Mouse (Mus musculus) hindbrain, embryonic 11.5 days (tissue): ENCODE data around the gene Dscam. TPM values are rescaled to one million over a fixed set of nuclear protein-coding genes. Genes with fewer than 3 reads are reported as not detected.

Source experiments
- ATAC-seq: fragments of 200-750 bp; cut with Nextera tagmentation; 2 replicates; pipeline ENCODE4 v1.8.0; 2017; ENCODE audit warnings: mild to moderate bottlenecking, moderate TSS enrichment, moderate library complexity; ENCODE audit not compliant: low FRiP score
- DNase-seq: peaks from one replicate; pipeline ENCODE4 v3.0.0-alpha.2; 2015; ENCODE audit warnings: low spot score
- H3K27ac ChIP-seq: fragments of 300-500 bp; sonication (generic); 2 replicates; pipeline ENCODE4 v1.5.1; 2014; ENCODE audit warnings: mild to moderate bottlenecking, low read depth, low read length
- H3K27me3 ChIP-seq: fragments of 300-500 bp; sonication (generic); 2 replicates; pipeline ENCODE4 v1.6.1; 2014; ENCODE audit warnings: mild to moderate bottlenecking, low read length, moderate library complexity, mixed read lengths; ENCODE audit not compliant: control insufficient read depth, insufficient read depth
- H3K36me3 ChIP-seq: fragments of 300-500 bp; sonication (generic); 2 replicates; pipeline ENCODE4 v1.6.1; 2014; ENCODE audit warnings: mild to moderate bottlenecking, low read length, moderate library complexity, mixed read lengths; ENCODE audit not compliant: control insufficient read depth, insufficient read depth
- H3K4me1 ChIP-seq: fragments of 300-500 bp; sonication (generic); replicated peaks from 2 replicates; pipeline ENCODE4 v1.6.1; 2014; ENCODE audit warnings: low read length, mixed read lengths; ENCODE audit not compliant: control insufficient read depth, insufficient read depth
- H3K4me2 ChIP-seq: fragments of 300-500 bp; sonication (generic); replicated peaks from 2 replicates; pipeline ENCODE4 v1.6.1; 2014; ENCODE audit warnings: mild to moderate bottlenecking, low read depth, low read length
- H3K4me3 ChIP-seq: fragments of 300-500 bp; sonication (generic); 2 replicates; pipeline ENCODE4 v1.5.1; 2014; ENCODE audit warnings: low read depth, low read length
- H3K9ac ChIP-seq: fragments of 300-500 bp; sonication (generic); 2 replicates; pipeline ENCODE4 v1.6.1; 2014; ENCODE audit warnings: low read depth, low read length
- H3K9me3 ChIP-seq: fragments of 300-500 bp; sonication (generic); 2 replicates; pipeline ENCODE4 v1.6.1; 2016; ENCODE audit warnings: low read length; ENCODE audit not compliant: control insufficient read depth
- WGBS: fragments of 180-500 bp; shearing (Covaris S2); extraction: QIAGEN DNeasy Blood & Tissue Kit; methylation state at CpG from one replicate; pipeline ENCODE4 v1.1.7; 2014; 5-methylcytosine and 5-hydroxymethylcytosine counted together
- polyA plus RNA-seq: library from polyadenylated mRNA; unstranded; fragments of >200 nt; fragmentation: Nextera tagmentation; extraction: Ambion mirVana; gene quantifications from 2 replicates; pipeline ENCODE4 v1.2.1, GENCODE M21; 2014

The Dscam gene
- polyA plus RNA-seq, 1 experiment from 2014 or later: 2.0 TPM

DNA sequence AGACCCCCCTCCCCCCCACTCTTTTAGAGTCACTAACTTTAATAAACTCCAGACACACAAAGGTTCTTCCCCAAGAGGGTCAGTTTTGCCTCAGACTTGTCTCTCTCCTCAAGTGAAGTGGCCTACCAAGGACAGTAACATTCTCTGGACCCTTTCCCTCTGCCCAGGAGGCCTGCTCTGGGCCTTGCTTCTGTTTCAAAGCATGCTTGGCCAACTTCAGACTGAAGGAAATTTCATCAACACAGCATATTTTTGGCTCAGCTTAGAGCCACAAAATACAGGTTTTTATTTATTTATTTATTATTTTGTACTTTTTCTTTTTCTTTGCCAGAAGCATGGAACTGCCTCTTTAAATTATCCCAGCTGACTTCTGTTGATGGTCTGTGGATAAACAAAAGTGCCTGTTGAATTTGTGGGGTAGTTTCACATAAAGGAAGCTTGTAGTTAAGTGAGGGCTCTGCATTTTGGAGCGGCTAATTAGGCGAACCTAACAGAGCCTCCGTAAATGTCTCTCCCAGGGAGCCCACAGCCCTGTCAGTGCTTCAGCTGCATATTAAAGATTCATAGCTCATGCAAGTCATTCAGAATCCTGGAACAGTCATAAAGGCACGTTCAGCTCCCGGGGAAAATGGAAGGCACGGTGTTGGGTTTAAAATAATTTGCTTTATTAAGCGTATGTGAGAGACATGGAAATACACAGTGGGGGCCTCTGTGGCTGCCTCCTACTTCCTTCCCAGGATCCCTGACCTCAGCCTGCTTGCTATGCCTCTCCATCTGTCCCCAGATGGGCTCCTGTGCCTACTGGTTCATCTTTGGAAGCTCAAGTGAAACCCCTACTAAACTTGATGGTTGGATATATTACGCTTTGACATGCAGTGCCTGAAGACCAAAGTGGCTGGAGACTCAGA lies 606.9 kb downstream of the Dscam start:
- Histone ChIP-seq H3K36me3 (no peaks in the 10 kb centered on the region), H3K27ac (no peak overlapping the region), H3K4me2 (no peak overlapping the region), H3K4me1 (peaks cover 3% of the 10 kb centered on the region; the same call in 1 of the 2 replicates), H3K4me3 (no peak overlapping the region), H3K27me3 (no peaks in the 10 kb centered on the region), H3K9ac (no peak overlapping the region), H3K9me3 (no peaks in the 10 kb centered on the region)
- ATAC-seq (no peak), DNase-seq (no peak)
- 59% methylated on average over 8 of the region's 8 CpGs for WGBS

DNA sequence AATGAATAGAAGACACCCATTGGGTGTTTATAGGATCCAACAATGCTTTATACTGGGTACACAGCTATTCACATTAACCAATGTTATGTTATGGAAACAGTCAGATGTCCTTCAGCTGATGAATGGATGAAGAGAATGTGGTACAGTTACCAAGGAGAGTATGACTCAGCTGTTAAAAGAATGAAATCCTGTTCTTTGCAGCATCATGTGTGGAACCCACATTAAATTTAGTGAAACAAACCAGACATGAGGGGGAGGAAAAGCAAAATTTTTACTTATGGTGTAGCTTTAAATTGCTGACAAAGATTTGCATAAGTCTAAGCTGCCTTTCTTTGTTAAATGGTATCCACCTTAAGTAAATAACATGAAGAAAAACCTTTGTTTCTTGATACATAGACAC lies 610.8 kb downstream of the Dscam start:
- Histone ChIP-seq H3K4me2 (no peak overlapping the region), H3K9me3 (no peaks in the 10 kb centered on the region), H3K9ac (no peak overlapping the region), H3K27ac (no peak overlapping the region), H3K4me1 (peaks cover 3% of the 10 kb centered on the region; the same call in 1 of the 2 replicates), H3K27me3 (no peaks in the 10 kb centered on the region), H3K36me3 (no peaks in the 10 kb centered on the region), H3K4me3 (no peak overlapping the region)
- ATAC-seq (no peak), DNase-seq (no peak)

DNA sequence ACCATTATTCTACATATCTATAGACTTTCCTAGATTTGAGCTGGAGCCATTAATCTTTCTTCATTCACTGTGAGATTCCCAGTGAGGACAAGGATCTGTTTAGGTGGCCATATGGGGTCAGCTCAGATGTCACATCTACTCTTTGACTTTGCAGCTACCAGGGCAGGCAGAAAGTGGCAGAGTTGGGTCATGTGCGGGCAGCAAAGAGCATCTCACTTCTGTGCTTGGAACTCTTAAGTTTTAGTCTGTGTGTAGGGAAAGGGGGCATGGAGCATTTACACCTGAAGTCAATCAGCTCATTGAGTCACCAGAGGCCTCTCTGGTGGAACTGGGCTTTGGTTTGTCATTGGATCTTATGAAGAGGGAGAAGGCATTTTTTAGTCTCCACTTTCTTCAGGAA lies 612.2 kb downstream of the Dscam start:
- 85% methylated on average over 1 of the region's 1 CpGs for WGBS
- Histone ChIP-seq H3K4me1 (peaks cover 3% of the 10 kb centered on the region; the same call in 1 of the 2 replicates), H3K27ac (no peak overlapping the region), H3K36me3 (no peaks in the 10 kb centered on the region), H3K9ac (no peak overlapping the region), H3K4me2 (no peak overlapping the region), H3K4me3 (no peak overlapping the region), H3K9me3 (no peaks in the 10 kb centered on the region), H3K27me3 (no peaks in the 10 kb centered on the region)
- DNase-seq: no peak
- ATAC-seq: no peak

DNA sequence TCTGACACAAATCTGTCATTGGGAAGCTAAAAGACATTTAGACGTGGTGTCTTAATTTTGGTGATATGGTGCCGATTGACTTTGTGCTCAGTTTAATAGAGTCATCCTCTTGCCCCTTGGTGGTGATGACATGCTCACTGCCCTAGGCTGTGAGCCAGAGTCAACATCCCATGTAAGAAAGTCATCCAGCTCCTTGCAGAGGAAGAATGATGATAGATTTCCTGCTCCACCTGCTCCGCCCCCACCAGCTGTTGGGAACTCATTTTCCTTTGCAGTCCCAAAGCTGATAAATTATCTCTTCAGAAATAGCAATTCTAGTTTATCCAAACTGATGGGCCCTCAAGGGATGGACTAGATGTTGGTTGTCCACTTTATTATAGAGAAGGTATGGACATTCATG lies 613.9 kb downstream of the Dscam start:
- WGBS: 78% methylated on average over 3 of the region's 3 CpGs
- Histone ChIP-seq H3K4me2 (no peak overlapping the region), H3K9me3 (no peaks in the 10 kb centered on the region), H3K27ac (no peak overlapping the region), H3K27me3 (no peaks in the 10 kb centered on the region), H3K4me3 (no peak overlapping the region), H3K9ac (no peak overlapping the region), H3K4me1 (no peaks in the 10 kb centered on the region), H3K36me3 (no peaks in the 10 kb centered on the region)
- ATAC-seq: no peak
- DNase-seq: no peak

DNA sequence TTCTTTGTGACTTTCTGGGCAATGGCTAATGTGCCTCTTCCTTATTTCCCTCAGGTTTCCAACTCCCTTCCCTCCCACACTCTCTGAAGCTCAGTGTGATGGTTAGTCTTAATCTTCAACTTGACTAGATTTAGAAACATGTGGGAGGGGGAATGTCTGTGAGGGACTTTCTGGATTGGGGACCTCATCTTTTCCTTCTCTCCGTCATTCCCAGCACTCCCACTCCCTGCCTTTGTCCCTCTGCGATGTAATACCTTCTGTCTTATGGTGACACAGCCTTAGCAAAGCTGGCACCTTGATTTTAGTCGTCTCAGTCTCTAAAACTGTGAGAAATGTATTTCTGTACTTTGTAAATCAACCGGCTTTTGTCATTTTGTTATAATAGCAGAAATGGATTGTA lies 615.1 kb downstream of the Dscam start:
- Histone ChIP-seq H3K4me2 (no peak overlapping the region), H3K36me3 (no peaks in the 10 kb centered on the region), H3K27ac (no peak overlapping the region), H3K27me3 (no peaks in the 10 kb centered on the region), H3K4me3 (no peak overlapping the region), H3K4me1 (no peaks in the 10 kb centered on the region), H3K9ac (no peak overlapping the region), H3K9me3 (no peaks in the 10 kb centered on the region)
- 79% methylated on average over 4 of the region's 4 CpGs for WGBS
- DNase-seq: no peak
- ATAC-seq: no peak

DNA sequence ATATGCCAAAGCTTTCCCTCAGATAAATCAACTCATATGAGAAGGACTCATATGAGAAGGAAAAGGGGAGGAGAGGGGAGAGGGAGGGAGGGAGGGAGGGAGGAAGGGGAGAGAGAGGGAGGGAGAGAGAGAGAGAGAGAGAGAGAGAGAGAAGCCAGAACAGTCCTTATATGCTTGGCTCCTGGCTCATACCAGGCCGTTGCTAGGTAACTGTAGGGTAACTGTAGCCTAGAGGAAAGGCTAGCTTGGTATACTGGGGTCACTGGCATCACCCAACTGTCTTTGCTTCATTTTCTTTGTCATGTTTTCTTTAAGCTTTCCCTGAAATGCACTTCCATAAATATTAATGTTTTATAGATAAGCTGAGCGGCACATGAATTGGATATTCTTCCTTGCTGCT lies 617.9 kb downstream of the Dscam start:
- H3K9ac ChIP-seq: no peak overlapping the region
- no peak overlapping the region for H3K27ac ChIP-seq
- H3K4me1 ChIP-seq: no peaks in the 10 kb centered on the region
- H3K4me3 ChIP-seq: no peak overlapping the region
- ATAC-seq (no peak), DNase-seq (no peak)
- 86% methylated on average over 2 of the region's 2 CpGs for WGBS
- no peaks in the 10 kb centered on the region for H3K27me3 ChIP-seq
- no peaks in the 10 kb centered on the region for H3K36me3 ChIP-seq
- no peaks in the 10 kb centered on the region for H3K9me3 ChIP-seq
- H3K4me2 ChIP-seq: no peak overlapping the region

DNA sequence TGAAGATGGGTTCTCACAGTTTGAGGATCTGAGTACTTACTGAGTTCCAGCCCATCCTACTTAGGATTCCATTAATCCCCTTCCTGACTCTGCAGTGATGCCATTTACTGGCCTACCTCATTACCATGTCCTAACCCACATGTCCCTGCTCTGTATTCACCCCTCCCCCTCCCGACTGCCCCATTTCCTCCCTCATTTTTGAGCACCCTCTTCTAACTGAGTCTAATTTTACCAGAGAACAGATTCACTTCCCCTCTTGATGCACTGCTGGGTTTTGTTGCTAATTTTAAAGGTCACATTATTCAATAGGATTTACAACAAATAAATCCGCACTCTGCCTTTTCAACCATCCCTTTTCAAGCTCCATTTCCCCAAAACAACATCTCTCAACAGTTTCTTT lies 629.5 kb downstream of the Dscam start:
- no peaks in the 10 kb centered on the region for H3K9me3 ChIP-seq
- no peaks in the 10 kb centered on the region for H3K36me3 ChIP-seq
- ATAC-seq (no peak), DNase-seq (no peak)
- no peak overlapping the region for H3K9ac ChIP-seq
- H3K4me1 ChIP-seq: no peaks in the 10 kb centered on the region
- H3K4me3 ChIP-seq: no peak overlapping the region
- 72% methylated on average over 2 of the region's 2 CpGs for WGBS
- H3K27me3 ChIP-seq: no peaks in the 10 kb centered on the region
- H3K27ac ChIP-seq: no peak overlapping the region
- H3K4me2 ChIP-seq: no peak overlapping the region

Other genes with a start within 250 kb of the Dscam start
- gene Bace2, start 186.0 kb upstream of the Dscam start, polyA plus RNA-seq: 2.4 and 4.2 TPM in 2 replicates